Mouse (Mus musculus) central nervous system, embryonic 11.5 days (tissue): ENCODE results near the gene Myh8. TPM values are rescaled to one million over a fixed set of nuclear protein-coding genes. Genes with fewer than 3 reads are reported as not detected.

Experiments
- polyA plus RNA-seq: library from polyadenylated mRNA; depleted of rRNA; stranded (reverse); fragments of >200 nt; gene quantifications from 2 replicates; pipeline ENCODE4 v1.2.3, GENCODE M21; 2012; rRNA removed

Myh8 gene
- 0.02 and 1.8 TPM in 2 replicates for polyA plus RNA-seq

DNA sequence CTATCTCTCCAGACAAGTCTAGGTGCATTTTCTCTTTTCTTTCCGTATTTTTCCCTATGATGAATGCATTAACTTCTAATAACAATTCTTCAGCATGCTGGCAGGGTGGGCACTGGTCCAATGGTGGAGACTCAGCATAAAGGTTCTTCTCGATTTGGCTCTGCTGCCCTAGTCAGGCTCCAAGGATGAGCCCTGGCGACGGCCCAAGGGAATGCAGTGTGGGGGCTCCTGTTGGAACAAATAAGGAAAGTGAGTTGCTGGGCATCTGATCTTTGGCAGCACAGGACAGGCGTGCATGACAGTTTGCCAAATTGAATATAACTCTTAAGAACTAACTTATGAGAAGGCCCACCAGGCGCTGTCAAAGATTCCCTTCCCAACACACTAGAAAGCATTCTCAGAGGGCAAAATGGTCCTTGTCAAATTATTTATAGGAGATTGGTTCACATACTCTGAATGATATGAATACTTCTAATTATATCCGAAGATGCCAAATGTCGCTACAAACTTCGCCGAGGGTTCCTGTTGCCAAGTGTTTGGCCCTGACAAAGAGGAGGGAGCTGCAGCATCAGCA is at the start of gene Myh8:
Gene Myh8, plus strand, starts transcription at position 524 of the 574 bp plus-strand sequence.

DNA sequence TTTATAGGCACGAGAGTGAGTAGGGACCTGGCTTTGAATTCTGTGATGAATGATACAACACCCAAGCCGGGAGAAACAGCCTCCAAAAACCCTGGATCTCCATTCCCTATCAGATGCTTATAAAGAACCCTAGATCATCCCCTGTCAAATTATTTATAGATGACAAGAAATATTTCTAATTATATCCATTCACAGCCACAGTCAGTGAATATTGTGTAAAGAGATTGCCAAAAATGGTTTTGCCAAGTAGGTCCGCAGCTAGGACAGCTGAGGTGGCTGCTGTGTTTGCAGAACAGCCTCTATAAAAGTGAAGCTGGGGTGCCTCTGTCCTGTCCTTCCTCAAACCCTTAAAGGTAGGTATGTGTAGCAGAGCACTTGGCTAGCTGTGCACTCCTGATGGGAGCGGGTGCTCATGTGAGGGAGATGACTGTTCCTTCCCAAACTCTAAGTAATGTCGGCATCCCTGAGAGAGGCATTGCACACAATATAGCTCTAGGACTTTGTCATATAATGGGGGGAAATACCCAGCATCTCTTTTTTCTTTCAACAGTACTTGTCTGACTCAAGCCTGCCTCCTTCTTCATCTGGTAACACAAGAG is 39.3 kb upstream of the Myh8 start, which contains the start of gene Myh4:
Gene Myh4, plus strand, starts transcription at position 549 of the 599 bp plus-strand sequence.

DNA sequence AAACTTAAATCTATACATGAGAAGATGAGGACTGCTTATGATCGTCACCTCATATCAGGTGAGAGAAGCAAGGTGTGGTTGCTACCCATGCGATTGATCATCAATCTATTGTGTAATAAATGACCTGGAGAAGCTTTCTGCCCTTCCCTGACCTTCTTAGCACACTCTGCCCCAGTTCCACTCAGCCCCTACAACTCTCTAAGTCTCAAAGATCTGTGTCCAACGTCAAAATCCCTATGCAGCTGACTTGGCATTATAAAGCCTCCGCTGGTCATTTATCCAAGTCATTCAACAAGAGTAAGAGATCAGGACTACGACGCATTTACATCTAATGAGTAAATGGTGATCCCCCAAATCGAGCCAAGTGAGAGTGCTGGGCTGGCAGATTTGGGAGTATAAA is 44.4 kb downstream of the Myh8 start, which contains the start of gene Myh13:
Gene Myh13, plus strand, starts transcription at position 301 of the 400 bp plus-strand sequence.

Other genes with a start within 250 kb of the Myh8 start
- 19.1 and 34.4 TPM in 2 replicates for gene Adprm, start 224.5 kb upstream of the Myh8 start, polyA plus RNA-seq
- gene Sco1, start 224.5 kb upstream of the Myh8 start, polyA plus RNA-seq = 6.6 and 9.9 TPM in 2 replicates
- gene Myh3, start 198.8 kb upstream of the Myh8 start, polyA plus RNA-seq = 0.80 and 20.1 TPM in 2 replicates
- gene Myh2, start 106.1 kb upstream of the Myh8 start, polyA plus RNA-seq = 0.01 TPM in 2 replicates
- gene Myh1, start 77.1 kb upstream of the Myh8 start, polyA plus RNA-seq = 0.02 and 0.10 TPM in 2 replicates
- 0.14 TPM in 1 of 2 replicates, not detected in the other for gene Myh4, start 39.1 kb upstream of the Myh8 start, polyA plus RNA-seq
- 0.02 TPM in 2 replicates for gene Myh13, start 44.5 kb downstream of the Myh8 start, polyA plus RNA-seq
- 2.0 and 2.6 TPM in 2 replicates for gene Gas7, start 178.3 kb downstream of the Myh8 start, polyA plus RNA-seq